In the genomic region with DNA sequence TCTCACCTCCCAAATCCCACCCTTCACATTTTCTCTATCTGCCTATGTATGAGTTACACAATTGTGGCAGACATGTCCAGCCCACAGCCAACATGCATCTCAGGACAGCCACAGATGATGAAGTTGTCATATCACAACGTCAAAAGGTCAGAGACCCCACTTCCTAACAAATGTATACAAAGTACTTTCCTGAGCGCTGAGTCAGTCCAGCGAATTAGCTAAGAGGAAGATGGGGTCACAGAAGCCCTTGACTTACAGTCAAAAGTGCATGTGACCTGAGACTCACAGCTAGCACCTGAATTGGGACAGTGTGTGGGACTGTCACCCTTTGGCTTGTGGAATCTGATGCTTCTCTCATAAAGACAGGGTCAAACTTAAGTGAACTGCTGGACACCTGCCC, we compare ENCODE assay signal across 28 mouse cellular contexts. TPM values are rescaled to one million over a fixed set of nuclear protein-coding genes. Genes with fewer than 3 reads are reported as not detected.
DNase-seq lines count a peak whose midpoint lies in the region; ATAC-seq and TF ChIP-seq lines count a peak whose summit lies in the region.
"Had no signal": no experiment of that assay in that cellular context is flagged by ENCODE, and none has a peak within 500 bp of the region (broad histone marks: within the 10 kb centered on the region; RNA-seq: fewer than 3 reads in every experiment).

No protein-coding gene starts in this region.

- H3K27ac ChIP-seq in limb, embryonic 13.5 days: no peak overlapping the region
- H3K27ac ChIP-seq in limb, embryonic 10.5 days: no peak overlapping the region
- no peak overlapping the region for H3K27ac ChIP-seq in lung, embryonic 14.5 days (ENCODE audit: low read depth)
- no peak overlapping the region for H3K27ac ChIP-seq in liver, postnatal 0 days (ENCODE audit: low read depth)
- H3K27ac ChIP-seq: embryonic facial prominence, embryonic 12.5 days; embryonic facial prominence, embryonic 15.5 days; gastrocnemius, adult 2 months; heart, embryonic 15.5 days; hindbrain, embryonic 10.5 days; hindbrain, embryonic 13.5 days had no signal

- no peaks in the 10 kb centered on the region for H3K27me3 ChIP-seq in limb, embryonic 13.5 days
- H3K27me3 ChIP-seq in limb, embryonic 10.5 days (ENCODE audit: low read depth, poor library complexity, severe bottlenecking): no peaks in the 10 kb centered on the region
- H3K27me3 ChIP-seq in lung, embryonic 14.5 days (ENCODE audit: insufficient read depth, low read length): no peaks in the 10 kb centered on the region
- no peaks in the 10 kb centered on the region for H3K27me3 ChIP-seq in liver, postnatal 0 days (ENCODE audit: insufficient read depth, low read length)
- H3K27me3 ChIP-seq: CH12.LX; embryonic facial prominence, embryonic 12.5 days; embryonic facial prominence, embryonic 15.5 days; heart, embryonic 12.5 days; heart, embryonic 15.5 days; hindbrain, embryonic 13.5 days; Patski had no signal

- H3K4me1 ChIP-seq in limb, embryonic 13.5 days: peaks cover under 1% of the 10 kb centered on the region; the same call in 1 of the 2 replicates
- H3K4me1 ChIP-seq in limb, embryonic 10.5 days: no peaks in the 10 kb centered on the region
- peaks cover 7% of the 10 kb centered on the region for H3K4me1 ChIP-seq in lung, embryonic 14.5 days (ENCODE audit: insufficient read depth)
- H3K4me1 ChIP-seq in liver, postnatal 0 days (ENCODE audit: insufficient read depth): peaks cover 25% of the 10 kb centered on the region
- H3K4me1 ChIP-seq: embryonic facial prominence, embryonic 12.5 days; embryonic facial prominence, embryonic 15.5 days; hindbrain, embryonic 13.5 days had no signal

- no peak for TF ChIP-seq CTCF in lung, embryonic 14.5 days (IDR thresholded peaks at IDR 0.05; ENCODE audit: low read depth)
- TF ChIP-seq CTCF in liver, postnatal 0 days (IDR thresholded peaks at IDR 0.05; ENCODE audit: low read depth): no peak

- H3K4me3 ChIP-seq in limb, embryonic 13.5 days: no peak overlapping the region
- no peak overlapping the region for H3K4me3 ChIP-seq in limb, embryonic 10.5 days
- H3K4me3 ChIP-seq in lung, embryonic 14.5 days (ENCODE audit: low read depth, low read length): no peak overlapping the region
- no peak overlapping the region for H3K4me3 ChIP-seq in liver, postnatal 0 days (ENCODE audit: low read depth, low read length)
- H3K4me3 ChIP-seq: embryonic facial prominence, embryonic 12.5 days; embryonic facial prominence, embryonic 15.5 days; gastrocnemius, adult 2 months; heart, embryonic 12.5 days; heart, embryonic 15.5 days; hindbrain, embryonic 10.5 days; hindbrain, embryonic 13.5 days had no signal

- H3K36me3 ChIP-seq in limb, embryonic 13.5 days: peaks cover 67% of the 10 kb centered on the region
- peaks cover 73% of the 10 kb centered on the region for H3K36me3 ChIP-seq in limb, embryonic 10.5 days
- H3K36me3 ChIP-seq in lung, embryonic 14.5 days (ENCODE audit: insufficient read depth): peaks cover 69% of the 10 kb centered on the region
- H3K36me3 ChIP-seq in liver, postnatal 0 days (replicated peaks; ENCODE audit: insufficient read depth, low read length): peaks cover 36% of the 10 kb centered on the region

- no peak for DNase-seq in limb, embryonic 10.5 days (ENCODE audit: low spot score)
- peak; percentile 30 for DNase-seq in lung, embryonic 14.5 days
- DNase-seq in lung, postnatal 14 days: no peak
- DNase-seq in liver, postnatal 0 days: no peak
- DNase-seq in adrenal gland, postnatal 14 days: no peak
- DNase-seq: adrenal gland, postnatal 10 days; B cell, adult 2 months; cerebellum, adult 11 months; cerebellum, adult 2 months; cerebellum, adult 9-11 months; cerebellum, postnatal 25 days; forebrain, postnatal 0 days; gastrocnemius, adult 2 months; gastrocnemius, postnatal 14 days; heart, adult 18-20 months; heart, postnatal 10 days; heart, postnatal 36 days had no signal

- 89% methylated on average over 3 of the region's 3 CpGs for WGBS in limb, embryonic 13.5 days
- WGBS in limb, embryonic 10.5 days: 83% methylated on average over 3 of the region's 3 CpGs
- 45% methylated on average over 3 of the region's 3 CpGs for WGBS in lung, embryonic 14.5 days
- WGBS in liver, postnatal 0 days (ENCODE audit: insufficient replicate concordance): 61% methylated on average over 3 of the region's 3 CpGs

- no peak for ATAC-seq in limb, embryonic 13.5 days (ENCODE audit: low FRiP score, low read depth)
- ATAC-seq in lung, embryonic 14.5 days (ENCODE audit: insufficient read depth): no peak
- ATAC-seq in liver, postnatal 0 days: no peak
- ATAC-seq: forebrain, embryonic 14.5 days; forebrain, postnatal 0 days; hindbrain, embryonic 16.5 days; Patski had no signal

- H3K9ac ChIP-seq in limb, embryonic 13.5 days: peak overlapping the region; percentile 19; the same call in 1 of the 2 replicates
- no peak overlapping the region for H3K9ac ChIP-seq in lung, embryonic 14.5 days
- no peak overlapping the region for H3K9ac ChIP-seq in liver, postnatal 0 days (replicated peaks)
- H3K9ac ChIP-seq: embryonic facial prominence, embryonic 12.5 days; embryonic facial prominence, embryonic 15.5 days; forebrain, postnatal 0 days; heart, embryonic 12.5 days; heart, embryonic 15.5 days; hindbrain, embryonic 13.5 days had no signal

- peak; percentile 32; the same call in 1 of the 2 replicates for TF ChIP-seq EP300 in liver, postnatal 0 days (IDR thresholded peaks at IDR 0.05; ENCODE audit: low read depth)

- no peaks in the 10 kb centered on the region for H3K9me3 ChIP-seq in limb, embryonic 13.5 days
- H3K9me3 ChIP-seq in limb, embryonic 10.5 days (replicated peaks): no peaks in the 10 kb centered on the region
- H3K9me3 ChIP-seq in lung, embryonic 14.5 days (ENCODE audit: low read depth, low read length): no peaks in the 10 kb centered on the region
- no peaks in the 10 kb centered on the region for H3K9me3 ChIP-seq in liver, postnatal 0 days (ENCODE audit: low read length)
- H3K9me3 ChIP-seq: embryonic facial prominence, embryonic 12.5 days; embryonic facial prominence, embryonic 15.5 days; heart, embryonic 12.5 days; heart, embryonic 15.5 days; hindbrain, embryonic 10.5 days; hindbrain, embryonic 13.5 days had no signal

- H3K4me2 ChIP-seq in limb, embryonic 13.5 days (replicated peaks): no peak overlapping the region
- no peak overlapping the region for H3K4me2 ChIP-seq in lung, embryonic 14.5 days
- no peak overlapping the region for H3K4me2 ChIP-seq in liver, postnatal 0 days (ENCODE audit: low read depth, low read length)
- H3K4me2 ChIP-seq: embryonic facial prominence, embryonic 12.5 days; embryonic facial prominence, embryonic 15.5 days; heart, embryonic 12.5 days; heart, embryonic 15.5 days; hindbrain, embryonic 13.5 days had no signal

RNA-seq across cellular contexts. Expression of a gene that starts 9.1 kb away (rescaled TPM):
- 121 and 122 TPM in 2 replicates for polyA plus RNA-seq in limb, embryonic 13.5 days (2015; fragmentation: Nextera tagmentation; extraction: Ambion mirVana)
- polyA plus RNA-seq in limb, embryonic 10.5 days (2016; fragmentation: Nextera tagmentation; extraction: Ambion mirVana): 123 and 129 TPM in 2 replicates
- polyA plus RNA-seq in lung, embryonic 14.5 days (2014; fragmentation: Nextera tagmentation; extraction: Ambion mirVana): 153 and 156 TPM in 2 replicates
- 47.6 and 49.2 TPM in 2 replicates for polyA plus RNA-seq in liver, postnatal 0 days (2015; fragmentation: Nextera tagmentation; extraction: Ambion mirVana)
- 43.3 and 44.6 TPM in 2 replicates for total RNA-seq in adrenal gland, postnatal 14 days (2021)

RNA-seq across cellular contexts. Expression of a gene that starts 37.9 kb away (rescaled TPM):
- polyA plus RNA-seq in limb, embryonic 13.5 days (2015; fragmentation: Nextera tagmentation; extraction: Ambion mirVana): 11.1 and 12.5 TPM in 2 replicates
- polyA plus RNA-seq in limb, embryonic 10.5 days (2016; fragmentation: Nextera tagmentation; extraction: Ambion mirVana): 18.7 and 19.5 TPM in 2 replicates
- 14.9 and 15.7 TPM in 2 replicates for polyA plus RNA-seq in lung, embryonic 14.5 days (2014; fragmentation: Nextera tagmentation; extraction: Ambion mirVana)
- 2.1 and 2.8 TPM in 2 replicates for polyA plus RNA-seq in liver, postnatal 0 days (2015; fragmentation: Nextera tagmentation; extraction: Ambion mirVana)
- 4.0 and 4.5 TPM in 2 replicates for total RNA-seq in adrenal gland, postnatal 14 days (2021)
